In genomic region chr1:54887873-54888272, GRCm38 (mm10) we compare ENCODE assay signal across 19 mouse cellular contexts. TPM values are rescaled to one million over a fixed set of nuclear protein-coding genes. Genes with fewer than 3 reads are reported as not detected.
DNase-seq lines count a peak whose midpoint lies in the region; ATAC-seq and TF ChIP-seq lines count a peak whose summit lies in the region.
"Had no signal": no experiment of that assay in that cellular context is flagged by ENCODE, and none has a peak within 500 bp of the region (broad histone marks: within the 10 kb centered on the region; RNA-seq: fewer than 3 reads in every experiment).

No protein-coding gene starts in this region.

- no peaks in the 10 kb centered on the region for H3K9me3 ChIP-seq in heart, embryonic 13.5 days
- H3K9me3 ChIP-seq in lung, embryonic 14.5 days (ENCODE audit: low read depth, low read length), result no peaks in the 10 kb centered on the region
- H3K9me3 ChIP-seq in limb, embryonic 14.5 days (ENCODE audit: control insufficient read depth, low read length), result no peaks in the 10 kb centered on the region
- no peaks in the 10 kb centered on the region for H3K9me3 ChIP-seq in midbrain, embryonic 11.5 days (ENCODE audit: control insufficient read depth, low read length)
- H3K9me3 ChIP-seq: forebrain, embryonic 12.5 days; liver, embryonic 15.5 days; neural tube, embryonic 12.5 days had no signal

- H3K27ac ChIP-seq in heart, embryonic 13.5 days (replicated peaks), result peak overlapping the region; percentile 24; the same call in 1 of the 2 replicates
- peak overlapping the region; percentile 58; the same call in 1 of the 2 replicates for H3K27ac ChIP-seq in lung, embryonic 14.5 days (ENCODE audit: low read depth)
- H3K27ac ChIP-seq in bone marrow macrophage, adult 2 months (ENCODE audit: insufficient read depth, low read depth, low read length), result peak overlapping the region; percentile 63
- H3K27ac ChIP-seq in limb, embryonic 14.5 days (replicated peaks; ENCODE audit: low read depth, low read length), result peak overlapping the region; percentile 58; the same call in 1 of the 2 replicates
- H3K27ac ChIP-seq in midbrain, embryonic 11.5 days (ENCODE audit: low read depth, low read length), result no peak overlapping the region
- H3K27ac ChIP-seq: forebrain, embryonic 12.5 days; left cerebral cortex, adult 2 months; liver, embryonic 15.5 days; neural tube, embryonic 12.5 days had no signal

- H3K4me2 ChIP-seq in heart, embryonic 13.5 days, result no peak overlapping the region
- H3K4me2 ChIP-seq in lung, embryonic 14.5 days, result no peak overlapping the region
- H3K4me2 ChIP-seq in limb, embryonic 14.5 days (replicated peaks; ENCODE audit: low read depth, low read length, severe bottlenecking), result no peak overlapping the region
- H3K4me2 ChIP-seq in midbrain, embryonic 11.5 days, result no peak overlapping the region
- H3K4me2 ChIP-seq: forebrain, embryonic 12.5 days; heart, embryonic 12.5 days; liver, embryonic 15.5 days; neural tube, embryonic 12.5 days had no signal

- H3K4me3 ChIP-seq in heart, embryonic 13.5 days, result no peak overlapping the region
- no peak overlapping the region for H3K4me3 ChIP-seq in lung, embryonic 14.5 days (ENCODE audit: low read depth, low read length)
- H3K4me3 ChIP-seq in lung, adult 2 months (replicated peaks; ENCODE audit: extremely low read depth, low read depth, low read length), result no peak overlapping the region
- no peak overlapping the region for H3K4me3 ChIP-seq in bone marrow macrophage, adult 2 months (ENCODE audit: insufficient read depth, low read length)
- H3K4me3 ChIP-seq in limb, embryonic 14.5 days (replicated peaks; ENCODE audit: low read length), result no peak overlapping the region
- no peak overlapping the region for H3K4me3 ChIP-seq in midbrain, embryonic 11.5 days (ENCODE audit: low read depth, low read length)
- H3K4me3 ChIP-seq: forebrain, embryonic 12.5 days; heart, embryonic 12.5 days; left cerebral cortex, adult 2 months; liver, embryonic 15.5 days; neural tube, embryonic 12.5 days had no signal

- peaks cover 18% of the 10 kb centered on the region for H3K4me1 ChIP-seq in heart, embryonic 13.5 days
- H3K4me1 ChIP-seq in lung, embryonic 14.5 days (ENCODE audit: insufficient read depth), result peaks cover 18% of the 10 kb centered on the region
- peaks cover 21% of the 10 kb centered on the region for H3K4me1 ChIP-seq in lung, adult 2 months (ENCODE audit: control insufficient read depth, insufficient read depth, low read length)
- peaks cover 23% of the 10 kb centered on the region for H3K4me1 ChIP-seq in bone marrow macrophage, adult 2 months (ENCODE audit: control insufficient read depth, insufficient read depth, low read length)
- peaks cover 17% of the 10 kb centered on the region for H3K4me1 ChIP-seq in limb, embryonic 14.5 days (ENCODE audit: control insufficient read depth, insufficient read depth, low read length)
- no peaks in the 10 kb centered on the region for H3K4me1 ChIP-seq in midbrain, embryonic 11.5 days (ENCODE audit: control insufficient read depth, insufficient read depth, low read length)

- H3K27me3 ChIP-seq in heart, embryonic 13.5 days (replicated peaks), result no peaks in the 10 kb centered on the region
- H3K27me3 ChIP-seq in lung, embryonic 14.5 days (ENCODE audit: insufficient read depth, low read length), result no peaks in the 10 kb centered on the region
- no peaks in the 10 kb centered on the region for H3K27me3 ChIP-seq in limb, embryonic 14.5 days (ENCODE audit: control insufficient read depth, insufficient read depth, low read length)
- H3K27me3 ChIP-seq in midbrain, embryonic 11.5 days (ENCODE audit: control insufficient read depth, insufficient read depth, low read length), result no peaks in the 10 kb centered on the region
- H3K27me3 ChIP-seq: forebrain, embryonic 12.5 days; heart, embryonic 12.5 days; liver, embryonic 15.5 days; neural tube, embryonic 12.5 days had no signal

- no peaks in the 10 kb centered on the region for H3K36me3 ChIP-seq in heart, embryonic 13.5 days
- no peaks in the 10 kb centered on the region for H3K36me3 ChIP-seq in lung, embryonic 14.5 days (ENCODE audit: insufficient read depth)
- no peaks in the 10 kb centered on the region for H3K36me3 ChIP-seq in limb, embryonic 14.5 days (ENCODE audit: control insufficient read depth, insufficient read depth, low read length)
- H3K36me3 ChIP-seq in midbrain, embryonic 11.5 days (ENCODE audit: control insufficient read depth, insufficient read depth, low read length), result no peaks in the 10 kb centered on the region
- H3K36me3 ChIP-seq: forebrain, embryonic 12.5 days; liver, embryonic 15.5 days; neural tube, embryonic 12.5 days had no signal

- TF ChIP-seq CTCF in lung, embryonic 14.5 days (IDR thresholded peaks at IDR 0.05; ENCODE audit: low read depth), result no peak
- no peak for TF ChIP-seq CTCF in lung, adult 2 months (IDR thresholded peaks at IDR 0.05; ENCODE audit: insufficient read depth, low read length)
- no peak for TF ChIP-seq CTCF in bone marrow macrophage, adult 2 months (IDR thresholded peaks at IDR 0.05; ENCODE audit: low read depth, low read length)

- no peak for DNase-seq in heart, adult 8-10 months (ENCODE audit: low spot score)
- DNase-seq in lung, embryonic 14.5 days, result peak; percentile 89
- no peak for DNase-seq in lung, adult 2 months
- DNase-seq in limb, embryonic 14.5 days (ENCODE audit: low spot score), result peak; percentile 63
- DNase-seq in spleen, postnatal 14 days (ENCODE audit: low spot score in 2 of 2), result no peak
- no peak for DNase-seq in midbrain, embryonic 11.5 days (ENCODE audit: low spot score, missing footprints)
- DNase-seq: adrenal gland, postnatal 14 days; cerebellum, adult 18-20 months; gastrocnemius, postnatal 36 days; kidney, postnatal 14 days; right cerebral cortex, postnatal 4 days; thymus, adult 2 months had no signal

- WGBS in heart, embryonic 13.5 days, result 67% methylated on average over 3 of the region's 3 CpGs
- WGBS in lung, embryonic 14.5 days, result 37% methylated on average over 3 of the region's 3 CpGs
- 48% methylated on average over 3 of the region's 3 CpGs for WGBS in lung, adult 2 months
- 41% methylated on average over 3 of the region's 3 CpGs for WGBS in limb, embryonic 14.5 days
- 87% methylated on average over 3 of the region's 3 CpGs for WGBS in midbrain, embryonic 11.5 days

- TF ChIP-seq POLR2A in lung, adult 2 months (IDR thresholded peaks at IDR 0.05; ENCODE audit: borderline replicate concordance, extremely low read depth, low read depth, low read length), result no peak
- no peak for TF ChIP-seq POLR2A in bone marrow macrophage, adult 2 months (IDR thresholded peaks at IDR 0.05; ENCODE audit: borderline replicate concordance, low read depth, low read length)
- TF ChIP-seq POLR2A in limb, embryonic 14.5 days (IDR thresholded peaks at IDR 0.05; ENCODE audit: borderline replicate concordance, extremely low read depth, insufficient read depth, insufficient read length), result no peak

- no peak overlapping the region for H3K9ac ChIP-seq in heart, embryonic 13.5 days
- no peak overlapping the region for H3K9ac ChIP-seq in lung, embryonic 14.5 days
- no peak overlapping the region for H3K9ac ChIP-seq in limb, embryonic 14.5 days (ENCODE audit: low read depth, low read length, severe bottlenecking)
- H3K9ac ChIP-seq in midbrain, embryonic 11.5 days (ENCODE audit: low read length), result no peak overlapping the region
- H3K9ac ChIP-seq: forebrain, embryonic 12.5 days; heart, embryonic 12.5 days; liver, embryonic 15.5 days; neural tube, embryonic 12.5 days had no signal

- no peak for ATAC-seq in heart, embryonic 13.5 days (ENCODE audit: extremely low read depth, insufficient number of reproducible peaks, low FRiP score, low TSS enrichment)
- peak; percentile 94 for ATAC-seq in lung, embryonic 14.5 days (ENCODE audit: insufficient read depth)
- peak; percentile 34; the same call in 1 of the 2 replicates for ATAC-seq in limb, embryonic 14.5 days (ENCODE audit: low FRiP score, low read depth)
- ATAC-seq in midbrain, embryonic 11.5 days (ENCODE audit: low FRiP score), result no peak

RNA-seq across cellular contexts. Expression of gene Ankrd44, which starts 38.3 kb away (rescaled TPM):
- polyA plus RNA-seq in heart, embryonic 13.5 days (2015; fragmentation: Nextera tagmentation; extraction: Ambion mirVana), result 5.9 and 6.3 TPM in 2 replicates
- total RNA-seq in heart, adult 8-10 months (2022), result 10 to 100 TPM in 1 of 4 experiments, 1 to 10 TPM in 3; 6.9 to 13.4 (median 8.3) TPM
- polyA plus RNA-seq in lung, embryonic 14.5 days (2014; fragmentation: Nextera tagmentation; extraction: Ambion mirVana), result 18.3 and 22.2 TPM in 2 replicates
- polyA plus RNA-seq in lung, adult 2 months (2012; rRNA removed), result 39.0 and 67.3 TPM in 2 replicates
- polyA plus RNA-seq in bone marrow macrophage, adult 2 months (2012; ENCODE audit: insufficient read depth, insufficient read length, missing spikeins), result 66.8 and 73.9 TPM in 2 replicates
- 38.8 and 43.8 TPM in 2 replicates for polyA plus RNA-seq in limb, embryonic 14.5 days (2012; rRNA removed)
- polyA plus RNA-seq in limb, embryonic 14.5 days (2014; fragmentation: Nextera tagmentation; extraction: Ambion mirVana), result 23.5 and 27.7 TPM in 2 replicates
- 10.1 and 14.0 TPM in 2 replicates for polyA plus RNA-seq in midbrain, embryonic 11.5 days (2014; fragmentation: Nextera tagmentation; extraction: Ambion mirVana)

Comparison
In these comparisons a context has a peak if more than half of its experiments do, and no peak if none do; other contexts are left out.
1. DNase-seq: peak in lung, embryonic 14.5 days (single experiment) and limb, embryonic 14.5 days (single experiment); none in heart, adult 8-10 months (single experiment), lung, adult 2 months (single experiment), spleen, postnatal 14 days (0 of 2) and midbrain, embryonic 11.5 days (single experiment).
2. ATAC-seq: peak in lung, embryonic 14.5 days (single experiment) and limb, embryonic 14.5 days (single experiment); none in heart, embryonic 13.5 days (single experiment) and midbrain, embryonic 11.5 days (single experiment).